Mouse (Mus musculus) testis, adult 2 months (tissue): ENCODE results near the gene Stx8.

ENCODE experiments used
- CTCF ChIP-seq: fragments of 200-500 bp; IDR thresholded peaks from 2 replicates; pipeline ENCODE4 v1.5.1; 2012; ENCODE audit warnings: low read depth, mild to moderate bottlenecking, inconsistent platforms, low read length, moderate library complexity; ENCODE audit not compliant: control insufficient read depth, insufficient read depth, insufficient replicate concordance
- POLR2A ChIP-seq: fragments of 200-500 bp; IDR thresholded peaks from 2 replicates; pipeline ENCODE4 v1.6.1; 2012; ENCODE audit warnings: low read depth, mild to moderate bottlenecking, inconsistent platforms, low read length, moderate library complexity; ENCODE audit not compliant: control insufficient read depth

DNA sequence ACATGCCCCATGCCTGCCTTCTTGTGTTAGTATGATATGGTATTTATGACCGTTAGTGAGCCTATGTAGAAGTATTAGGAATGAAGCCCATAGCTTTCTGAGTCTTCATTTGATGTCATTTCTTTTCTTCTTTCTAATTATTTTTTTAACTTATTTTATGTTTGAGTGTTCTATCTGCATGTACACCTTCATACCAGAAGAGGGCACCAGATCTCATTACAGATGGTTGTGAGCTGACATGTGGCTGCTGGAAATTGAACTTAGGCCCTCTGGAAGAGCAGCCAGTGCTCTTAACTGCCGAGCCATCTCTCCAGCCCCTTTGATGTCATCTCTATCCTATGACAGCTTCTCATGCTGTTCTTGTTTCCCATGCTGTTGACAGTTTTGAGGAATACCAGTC, 115.0 kb downstream of the Stx8 start:
- no peak for TF ChIP-seq POLR2A
- no peak for TF ChIP-seq CTCF
